Mouse (Mus musculus): Measurements from ENCODE around the gene Slc34a2.

DNA sequence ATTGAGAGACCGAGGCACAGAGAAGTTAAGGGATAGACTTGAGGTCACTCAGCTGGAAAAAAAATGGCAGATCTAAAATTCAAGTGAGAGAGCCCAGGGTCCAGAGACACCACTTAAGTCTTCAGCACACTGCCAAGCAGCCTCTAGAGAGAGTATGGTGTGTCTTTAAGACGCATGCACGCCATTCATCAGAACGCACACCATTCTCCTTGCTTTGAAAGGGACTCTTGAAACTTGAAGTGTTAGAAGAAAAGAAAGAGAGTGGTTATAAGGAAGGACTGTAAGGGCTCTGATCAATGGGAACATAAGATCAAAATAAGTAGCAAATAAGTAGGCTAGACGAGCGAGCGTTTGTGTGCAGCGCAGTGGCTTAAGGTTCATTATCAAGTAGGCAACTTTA, 80.3 kb downstream of the Slc34a2 start:
- TF ChIP-seq CTCF (IDR thresholded peaks at IDR 0.05; ENCODE audit: low read depth, low read length) (no peak), POLR2A (IDR thresholded peaks at IDR 0.05; ENCODE audit: borderline replicate concordance, low read depth, low read length) (no peak)
